Mouse (Mus musculus) kidney, postnatal 4 days (tissue): ENCODE results near the gene Lpin2.

ENCODE experiments used
- DNase-seq, 2 experiments: peaks; one replicate each; pipeline ENCODE4 v3.0.0; 2021; ENCODE audit warnings: mixed read lengths in 2 of 2

Lpin2 gene

DNA sequence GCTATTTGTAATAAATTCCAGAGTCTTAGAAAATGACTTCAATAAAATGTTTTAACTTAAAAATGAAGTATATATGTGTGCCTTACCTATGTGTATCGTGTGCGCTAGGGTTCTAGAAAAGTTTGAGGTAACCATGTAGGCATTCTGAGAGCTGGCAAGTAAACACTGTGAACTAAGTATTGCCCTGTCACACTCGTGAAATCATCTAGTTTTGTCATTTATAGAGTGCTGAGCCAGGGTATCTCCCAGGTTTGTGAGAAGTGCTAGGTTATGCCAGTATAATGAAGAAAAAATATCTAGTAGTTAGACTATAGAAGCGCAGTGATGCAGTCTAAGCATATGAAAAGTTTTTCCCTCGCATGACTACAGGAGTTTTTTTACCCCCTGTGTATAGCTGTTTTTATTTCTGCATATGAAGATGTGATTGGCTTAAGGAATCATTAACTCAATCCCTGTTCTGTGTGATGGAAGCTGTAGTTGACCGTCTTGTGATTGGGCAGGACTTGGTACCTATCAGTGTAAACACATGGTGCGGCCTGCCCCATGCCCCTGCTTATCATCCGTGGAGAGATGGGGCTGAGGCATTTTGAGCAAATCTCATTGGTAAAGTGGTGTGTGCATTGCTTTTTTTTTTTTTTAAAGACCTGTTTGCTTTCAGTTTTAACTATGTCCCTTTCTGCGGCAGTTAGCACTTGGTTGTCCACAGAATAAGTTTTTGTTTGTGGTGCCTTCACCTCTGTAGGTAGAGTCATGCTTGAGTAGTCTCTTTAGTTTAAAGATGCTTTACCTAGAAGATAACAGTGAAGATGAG, 21.8 kb downstream of the Lpin2 start:
- DNase-seq: no peak

DNA sequence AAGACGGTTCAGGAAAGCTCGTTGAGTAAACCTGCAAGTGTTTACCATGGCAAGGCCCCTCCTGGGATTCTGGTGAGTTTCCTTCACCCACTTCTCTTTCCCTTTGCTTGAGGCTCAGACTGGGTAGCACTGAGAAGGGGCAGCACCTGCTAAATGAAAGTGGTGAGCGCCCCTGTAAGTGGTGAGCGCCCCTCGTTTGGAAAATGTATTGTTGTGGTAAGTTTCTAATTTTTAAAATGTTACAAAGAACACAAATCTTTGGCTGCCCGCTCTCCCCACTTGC, 22.4 kb downstream of the Lpin2 start:
- DNase-seq: no peak

DNA sequence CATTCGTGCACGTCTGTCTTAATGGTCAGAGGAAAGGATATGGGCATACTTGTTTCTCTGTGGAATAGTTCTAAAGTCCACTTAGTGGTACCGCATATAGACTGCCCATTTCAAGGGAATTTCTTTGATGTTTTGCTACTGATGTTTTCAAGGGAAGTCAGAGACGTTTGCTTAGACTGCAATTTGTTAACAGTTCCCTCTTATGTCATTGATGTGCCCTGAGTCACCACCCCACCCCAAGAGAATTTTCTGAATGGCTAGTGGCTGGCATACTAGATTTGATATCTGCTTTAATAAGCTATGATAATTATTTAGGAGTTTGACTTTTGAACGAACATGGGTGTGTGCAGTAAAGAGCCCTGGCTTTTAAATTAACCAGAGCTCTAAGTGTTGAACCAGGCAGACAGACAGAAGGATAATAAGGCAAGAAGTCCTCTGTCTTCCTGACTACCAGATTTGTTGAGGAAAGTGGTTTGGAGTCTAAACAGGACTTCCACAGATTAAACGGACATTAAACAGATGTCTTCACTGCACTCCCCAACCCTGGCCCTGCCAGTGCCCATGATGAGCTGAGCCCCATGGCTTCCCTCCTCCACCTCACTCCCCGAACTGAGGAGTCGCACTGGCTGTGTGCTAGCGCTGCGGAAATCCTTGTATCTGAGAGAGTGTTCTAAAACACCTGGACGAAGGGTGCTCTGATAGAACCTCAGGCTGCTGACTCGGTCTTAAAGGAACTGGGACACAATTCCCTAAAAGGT, 24.0 kb downstream of the Lpin2 start:
- no peak for DNase-seq

DNA sequence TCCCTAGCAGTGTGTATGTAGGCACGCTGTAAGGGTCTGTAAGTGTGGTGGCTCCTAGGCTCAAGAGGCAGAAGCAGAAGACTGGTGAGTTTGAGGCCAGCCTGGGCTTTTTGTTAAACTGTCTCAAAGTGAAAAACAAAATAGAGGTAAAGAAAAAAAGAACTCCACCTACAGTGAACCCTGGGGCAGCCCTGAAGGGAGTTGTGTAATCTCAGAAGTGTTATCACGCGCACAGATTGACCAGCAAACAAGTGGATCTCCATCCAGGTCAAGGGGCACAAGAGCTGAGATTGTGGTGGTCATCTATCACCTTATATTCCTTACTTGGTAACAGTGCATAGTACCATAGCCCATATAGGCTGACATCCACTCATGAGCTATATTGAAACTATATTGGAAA, 24.9 kb downstream of the Lpin2 start:
- DNase-seq: no peak

DNA sequence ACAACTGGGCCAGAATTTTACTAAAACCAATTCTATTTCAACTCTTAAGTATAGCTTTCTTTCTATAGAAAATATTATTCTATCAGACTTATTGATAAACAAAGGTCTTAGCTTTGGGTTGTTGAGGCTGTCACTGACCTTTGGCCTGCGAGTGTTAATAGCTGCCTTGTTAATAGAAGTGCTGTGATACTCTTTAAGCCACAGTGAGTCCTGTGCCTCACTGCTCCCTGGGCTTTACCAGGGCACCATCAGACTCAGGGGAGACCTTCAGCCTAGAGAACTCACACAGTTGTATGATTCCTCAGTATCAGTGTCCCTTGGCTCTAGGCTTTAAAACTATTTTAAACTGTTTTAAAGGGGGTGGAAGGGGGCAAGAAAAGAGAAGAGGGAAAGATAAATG, 26.0 kb downstream of the Lpin2 start:
- DNase-seq: no peak

DNA sequence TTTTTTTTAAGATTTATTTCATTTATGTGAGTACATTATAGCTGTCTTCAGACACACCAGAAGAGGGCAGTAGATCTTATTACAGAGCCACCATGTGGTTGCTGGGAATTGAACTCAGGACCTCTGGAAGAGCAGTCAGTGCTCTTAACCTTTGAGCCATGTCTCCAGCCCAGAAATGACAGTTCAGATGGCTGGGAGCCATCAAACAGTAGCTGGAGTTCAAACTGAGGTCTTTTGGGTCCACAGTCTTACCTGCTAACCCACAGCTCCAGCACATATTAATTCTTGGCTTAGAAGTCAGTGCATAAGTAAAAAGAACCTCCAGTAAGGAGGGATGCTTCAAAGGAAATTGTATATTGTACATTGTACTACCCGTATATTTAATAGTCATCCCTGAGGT, 26.6 kb downstream of the Lpin2 start:
- DNase-seq: no peak

DNA sequence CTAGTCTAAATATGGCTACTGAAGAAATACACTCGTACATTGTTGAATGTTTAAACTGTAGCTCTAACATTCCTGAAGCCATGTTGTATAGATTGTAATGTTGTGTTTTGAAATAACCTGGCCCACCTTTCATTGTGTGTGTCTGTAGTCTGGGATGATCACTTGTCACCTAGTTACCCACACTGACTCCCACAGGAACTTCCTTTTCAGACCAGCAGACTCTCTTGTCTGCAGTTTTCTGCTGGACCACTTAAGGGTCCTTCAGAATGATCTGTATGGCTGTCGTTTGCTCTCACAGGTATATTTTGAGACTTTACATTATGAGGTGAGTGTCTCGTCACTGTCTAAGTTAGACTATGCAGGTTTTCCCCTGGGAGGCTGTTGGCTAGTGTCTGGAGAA, 27.6 kb downstream of the Lpin2 start:
- DNase-seq: no peak

DNA sequence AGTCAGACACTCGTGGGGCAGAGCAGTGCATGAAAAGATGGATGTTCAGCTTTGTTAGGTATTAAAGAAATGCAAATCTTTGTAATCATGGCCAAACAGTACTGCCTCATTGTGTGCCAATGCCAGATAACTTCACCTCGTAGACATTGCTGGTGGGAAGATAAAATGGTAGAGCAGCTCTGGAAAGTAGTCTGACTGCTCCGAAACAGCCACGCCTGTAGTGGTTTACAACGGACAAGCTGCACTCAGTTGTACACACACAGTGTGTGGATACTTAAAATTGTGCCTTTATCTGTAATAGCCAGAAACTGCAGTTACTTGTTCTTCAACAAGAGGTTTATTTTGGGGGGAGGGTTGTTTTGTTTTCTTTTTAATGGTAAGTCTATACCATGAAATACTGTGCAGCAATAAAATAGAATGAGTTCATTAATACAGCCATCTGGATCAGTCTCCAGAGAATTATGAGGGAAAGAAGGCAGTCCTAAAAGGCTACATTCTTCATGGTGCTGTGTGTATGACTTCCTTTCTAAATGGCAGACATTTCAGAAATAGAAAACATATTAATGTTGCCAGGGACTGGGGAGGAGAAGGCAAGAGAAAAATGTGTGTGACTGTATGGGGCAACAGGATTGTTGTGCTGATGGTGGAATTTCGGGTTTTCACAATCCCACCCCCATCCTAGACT, 29.7 kb downstream of the Lpin2 start:
- no peak for DNase-seq

DNA sequence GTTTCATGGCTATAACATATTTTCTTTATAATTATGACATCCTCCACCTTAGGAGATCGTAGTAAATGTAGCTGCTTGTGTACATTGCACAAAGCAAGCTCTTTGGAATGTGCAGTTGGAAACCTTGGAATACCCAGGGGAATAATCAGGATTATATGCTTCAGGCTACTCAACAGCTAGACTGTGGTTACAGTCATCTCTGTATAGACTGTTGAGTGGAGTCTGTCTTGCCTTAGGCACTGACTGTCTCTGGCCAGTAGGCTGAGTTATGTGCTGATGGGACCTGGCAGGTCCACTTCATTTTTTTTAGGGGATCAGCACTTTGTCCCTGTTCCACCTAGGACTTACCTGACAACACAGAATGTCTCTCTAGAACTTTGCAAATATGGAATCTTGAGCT, 31.3 kb downstream of the Lpin2 start:
- DNase-seq: no peak

DNA sequence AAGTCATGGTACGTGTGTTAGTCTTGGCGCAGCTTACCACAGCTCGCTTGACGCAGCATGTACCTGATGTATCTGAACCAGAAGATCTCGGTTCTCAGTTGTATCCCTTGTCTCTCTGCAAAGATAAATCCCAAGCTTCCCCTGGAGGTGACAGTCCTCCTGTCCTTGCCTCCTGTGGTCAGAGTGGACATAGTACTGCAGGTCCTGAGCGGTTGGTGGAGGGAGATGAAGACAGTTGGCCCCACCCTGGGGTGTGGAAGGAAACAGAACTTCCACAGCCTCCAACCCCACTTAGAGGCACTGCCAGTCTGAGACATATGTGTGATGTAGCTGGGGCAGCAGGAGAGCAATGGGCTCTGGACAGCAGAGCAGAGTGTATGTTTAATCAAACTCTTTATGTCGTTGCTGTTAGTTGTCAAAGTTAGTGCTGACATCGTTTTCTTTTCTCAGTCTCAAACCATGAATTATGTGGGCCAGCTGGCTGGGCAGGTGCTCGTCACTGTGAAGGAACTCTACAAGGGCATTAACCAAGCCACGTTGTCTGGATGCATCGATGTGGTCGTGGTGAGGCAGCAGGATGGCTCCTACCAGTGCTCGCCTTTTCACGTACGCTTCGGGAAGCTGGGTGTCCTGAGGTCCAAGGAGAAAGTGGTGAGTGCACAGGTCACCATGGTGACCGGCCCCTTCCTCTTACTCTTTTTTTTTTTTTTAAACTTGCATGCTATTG, 32.3 kb downstream of the Lpin2 start:
- no peak for DNase-seq

DNA sequence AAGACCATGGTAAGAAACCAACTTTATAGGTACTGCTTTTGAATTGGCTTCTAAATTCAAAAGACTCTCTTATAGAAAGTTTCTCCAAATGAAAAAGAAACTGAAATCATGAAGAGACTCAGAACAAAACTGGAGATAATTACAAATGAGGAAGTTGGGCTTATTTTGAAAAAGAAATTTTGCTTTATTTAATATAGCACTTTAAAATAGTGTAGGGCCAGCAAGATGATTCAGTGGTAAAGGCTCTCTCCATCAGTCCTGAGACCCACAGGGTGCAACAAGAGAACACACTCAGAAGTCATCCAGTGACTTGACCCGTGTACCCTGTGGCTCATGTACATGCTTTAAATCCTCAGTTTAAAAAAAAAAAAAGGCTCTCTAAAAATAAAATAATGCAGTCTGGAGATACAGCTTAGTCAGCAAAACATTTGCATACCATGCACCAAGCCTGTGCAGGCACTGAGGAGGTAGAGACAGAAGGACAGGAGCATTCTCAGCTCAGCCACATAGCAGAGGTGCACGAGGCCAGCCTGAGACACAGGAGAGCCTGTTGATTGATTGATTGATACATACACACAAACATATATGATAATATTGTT, 33.0 kb downstream of the Lpin2 start:
- no peak for DNase-seq

DNA sequence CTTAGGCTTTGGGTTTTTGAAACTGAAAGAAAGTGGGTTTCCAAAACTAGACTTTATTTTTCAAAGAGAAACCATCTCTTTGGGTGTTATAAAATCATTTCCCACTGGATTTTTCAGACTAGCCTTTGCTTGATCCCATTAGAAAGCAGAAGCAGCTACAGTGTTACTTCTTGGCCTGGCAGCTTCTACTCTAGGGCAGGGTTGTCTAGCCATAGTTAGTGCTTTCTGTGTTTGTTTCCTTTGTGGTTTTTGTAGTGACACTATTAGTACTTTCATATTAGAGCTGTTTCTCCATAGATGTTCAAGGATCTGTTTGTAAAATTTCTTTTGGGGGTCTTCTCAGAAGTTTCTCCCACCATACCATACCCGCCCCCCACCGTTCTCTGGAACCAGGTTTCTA, 33.9 kb downstream of the Lpin2 start:
- no peak for DNase-seq

DNA sequence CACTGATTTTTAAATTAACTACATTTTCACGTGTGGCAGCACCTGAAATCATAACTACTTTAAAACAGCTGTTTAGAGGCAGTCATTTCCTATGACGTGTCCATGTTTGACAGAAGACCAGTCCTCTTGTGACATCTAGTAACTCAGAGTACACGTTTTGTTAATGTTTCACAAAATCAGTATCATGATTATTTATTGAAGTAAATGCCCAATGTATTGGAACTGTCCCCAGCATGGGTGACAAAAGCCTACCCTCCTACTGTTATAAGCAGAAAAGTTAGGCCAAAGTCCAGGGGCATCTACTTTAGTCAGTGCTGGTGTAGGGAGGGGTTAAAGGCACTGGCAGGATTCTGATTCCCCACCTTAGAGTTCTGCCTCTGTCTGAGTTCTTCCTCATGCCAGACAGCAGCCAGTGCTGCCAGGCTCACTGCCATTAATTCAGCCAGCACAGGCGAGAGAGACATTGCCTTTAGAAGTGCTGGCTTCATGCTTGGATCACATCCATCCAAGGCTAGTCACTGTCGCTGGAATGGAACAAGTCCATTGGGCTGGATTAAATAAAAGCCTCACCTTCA, 34.8 kb downstream of the Lpin2 start:
- no peak for DNase-seq

DNA sequence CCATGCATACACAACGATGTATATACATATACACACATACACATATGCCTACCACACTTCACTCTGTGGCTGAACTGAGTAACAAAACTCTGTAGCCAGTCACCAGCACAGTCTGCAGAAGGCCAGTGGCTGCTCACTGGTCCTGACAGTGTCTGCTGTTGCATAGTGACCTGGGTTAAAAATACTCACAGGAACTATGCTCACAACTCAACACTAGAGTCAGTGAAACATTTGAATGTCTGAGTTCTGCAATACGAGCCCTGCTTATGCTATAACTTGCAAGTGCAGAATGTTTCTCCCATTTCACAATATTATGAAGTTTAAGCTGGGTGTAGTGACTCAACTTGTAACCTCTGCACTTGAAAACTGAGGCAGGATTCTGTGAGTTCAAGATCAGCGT, 39.0 kb downstream of the Lpin2 start:
- DNase-seq: no peak

DNA sequence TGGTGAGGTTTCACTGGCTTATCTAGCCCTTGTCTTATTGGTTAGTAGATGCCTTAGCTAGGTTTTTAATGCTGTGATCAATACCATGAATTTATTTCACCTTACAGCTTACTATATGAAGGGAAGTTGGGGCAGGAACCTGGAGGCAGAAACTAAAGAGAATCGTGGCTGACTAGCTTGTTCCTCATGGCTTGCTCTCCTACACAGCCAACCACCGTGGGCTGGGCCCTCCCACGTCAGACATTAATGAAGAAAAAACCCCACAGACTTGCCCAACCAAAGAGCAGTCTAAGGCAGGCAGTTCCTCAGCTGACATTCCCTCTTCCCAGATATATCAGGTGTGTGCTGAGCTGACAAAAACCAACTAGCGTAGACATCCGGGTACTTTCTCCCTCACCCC, 41.3 kb downstream of the Lpin2 start:
- peak in 1 of 2 experiments; percentile 24 for DNase-seq

DNA sequence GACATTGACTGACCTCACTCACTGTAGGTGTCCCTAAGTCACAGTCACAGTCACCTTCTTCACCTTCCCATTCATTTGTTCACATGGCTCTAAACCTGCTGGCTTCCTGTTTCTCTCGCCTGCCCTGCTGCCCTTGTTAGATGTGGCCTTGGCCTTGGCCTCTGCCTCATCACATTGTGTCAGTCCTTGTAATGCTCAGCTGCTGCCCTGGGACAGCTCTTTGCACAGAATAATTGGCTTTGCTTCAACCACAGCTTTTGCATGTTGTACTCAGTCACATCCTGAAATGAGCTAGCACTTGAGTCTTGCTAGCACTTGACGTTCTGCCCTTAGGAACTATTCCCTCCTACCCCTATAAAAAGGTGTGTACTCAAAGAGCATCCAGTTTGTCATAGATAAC, 42.2 kb downstream of the Lpin2 start:
- no peak for DNase-seq

DNA sequence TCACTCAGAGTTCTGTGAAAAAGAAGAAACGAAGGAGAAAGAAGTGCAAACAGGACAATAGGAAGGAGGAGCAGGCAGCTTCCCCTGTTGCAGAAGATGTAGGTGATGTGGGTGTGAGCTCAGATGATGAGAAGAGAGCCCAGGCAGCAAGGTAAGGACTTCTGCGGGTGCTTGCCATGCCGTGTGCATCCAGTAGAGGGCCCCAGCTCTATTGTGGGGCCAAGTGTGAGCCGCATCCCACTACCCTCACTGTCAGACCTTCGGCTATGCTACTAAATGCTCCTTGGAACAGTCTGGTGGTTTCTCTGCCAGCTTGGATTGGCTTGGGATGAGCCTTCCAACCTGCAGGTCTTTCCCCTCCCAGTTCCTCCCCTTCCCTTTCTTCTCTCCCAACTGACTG, 42.7 kb downstream of the Lpin2 start:
- peak; percentile 57 to 61 for DNase-seq

DNA sequence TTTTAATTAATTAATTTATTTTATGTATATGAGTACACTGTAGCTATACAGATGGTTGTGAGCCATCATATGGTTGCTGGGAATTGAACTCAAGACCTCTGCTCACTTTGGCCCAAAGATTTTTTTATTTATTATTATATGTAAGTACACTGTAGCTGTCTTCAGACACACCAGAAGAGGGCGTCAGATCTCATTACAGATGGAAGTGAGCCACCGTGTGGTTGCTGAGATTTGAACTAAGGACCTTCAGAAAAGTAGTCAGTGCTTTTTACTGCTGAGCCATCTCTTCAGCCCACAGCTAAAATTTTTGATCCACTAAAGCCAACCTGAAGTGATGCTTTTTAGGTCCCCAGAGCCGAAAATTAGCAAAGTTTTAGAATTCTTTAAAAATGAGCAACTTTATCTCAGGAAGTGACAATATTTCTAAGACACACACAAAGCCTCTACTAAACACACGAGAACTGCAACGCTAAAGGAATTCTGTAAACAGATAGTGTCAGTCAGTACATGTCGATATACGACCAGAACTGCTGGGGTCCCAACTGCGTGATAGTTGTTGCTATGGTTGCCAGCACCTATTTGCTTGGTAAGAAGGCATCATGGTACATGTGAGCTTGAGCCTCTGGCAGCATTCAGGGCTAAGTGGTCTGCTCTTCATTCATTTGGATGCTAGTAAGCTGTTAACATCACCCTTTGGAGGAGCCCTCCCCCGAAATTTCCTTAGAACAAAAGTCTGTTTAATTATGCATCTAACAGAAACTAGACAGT, 45.0 kb downstream of the Lpin2 start:
- no peak for DNase-seq

DNA sequence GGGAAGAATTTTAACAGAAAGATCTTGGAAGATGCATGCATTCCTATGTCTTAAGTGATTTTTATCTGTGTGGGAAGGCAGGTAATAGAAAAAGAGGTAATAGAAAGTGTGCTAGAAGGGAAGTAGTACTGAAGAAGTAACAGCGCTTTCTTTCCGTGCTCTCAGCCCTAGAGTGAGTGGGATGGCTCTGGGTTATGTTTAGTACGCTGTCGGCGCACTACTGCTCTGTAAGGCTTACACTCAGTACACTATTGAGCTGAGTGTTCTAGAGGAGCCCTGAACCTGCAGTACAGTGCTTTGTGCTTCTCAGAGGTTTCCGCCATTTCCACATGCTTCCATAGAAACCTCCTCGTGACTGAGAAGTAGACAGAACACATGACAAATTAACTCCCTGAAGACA, 46.3 kb downstream of the Lpin2 start:
- no peak for DNase-seq

DNA sequence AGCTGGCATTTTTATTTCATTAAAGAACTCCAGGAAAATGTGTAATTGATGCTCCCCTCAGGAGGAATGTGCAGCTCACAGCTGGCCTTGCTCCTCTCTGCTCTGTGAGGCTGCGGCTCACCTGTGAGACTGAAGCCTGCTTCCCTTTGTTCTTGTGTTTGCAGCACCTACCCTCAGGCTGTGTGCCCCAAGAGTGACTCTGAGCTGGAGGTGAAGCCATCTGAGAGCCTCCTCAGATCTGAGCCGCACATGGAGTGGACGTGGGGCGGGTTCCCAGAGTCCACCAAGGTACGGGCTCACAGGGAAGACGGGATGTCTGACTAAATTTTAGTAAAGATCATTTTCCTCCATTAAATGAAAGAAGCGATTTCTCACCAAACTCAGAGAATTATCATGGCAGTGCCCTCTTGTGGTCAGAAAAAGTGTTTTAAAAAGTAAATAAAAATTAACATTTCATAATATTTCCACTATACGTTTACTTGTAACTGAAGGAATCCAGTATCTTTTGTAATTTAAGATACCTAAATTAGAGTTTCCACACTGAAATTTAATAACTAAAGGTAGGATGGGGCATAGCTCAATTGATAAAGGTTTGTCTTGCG, 47.8 kb downstream of the Lpin2 start:
- DNase-seq: no peak

DNA sequence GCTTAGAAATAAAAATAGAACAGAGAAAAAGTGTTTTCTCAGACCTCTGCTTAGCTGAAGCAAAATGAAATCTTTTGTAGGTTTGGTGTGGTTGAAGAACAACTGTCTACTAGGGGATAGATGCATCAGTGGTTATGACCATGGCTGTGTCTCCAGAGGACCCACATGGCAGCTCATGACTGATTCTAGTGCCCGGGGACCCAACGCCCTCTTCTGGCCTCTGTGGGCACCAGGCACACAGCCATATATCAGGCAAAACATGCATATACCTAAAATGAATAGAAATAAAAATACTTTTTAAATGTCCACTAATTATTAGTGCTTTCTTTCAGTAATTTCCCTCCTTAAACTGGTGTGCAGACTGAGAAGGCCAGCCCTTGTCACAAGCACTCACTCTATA, 49.6 kb downstream of the Lpin2 start:
- no peak for DNase-seq
